Mouse (Mus musculus) liver, embryonic 13.5 days (tissue): ENCODE measurements around the gene Gm49403. TPM values are rescaled to one million over a fixed set of nuclear protein-coding genes. Genes with fewer than 3 reads are reported as not detected.
"Not testable (repeated sequence)": the region's sequence is repeated elsewhere in the genome, so short reads cannot be mapped to it uniquely, and the experiment has no call there.

Source experiments
- ATAC-seq: fragments of 200-750 bp; cut with Nextera tagmentation; 2 replicates; pipeline ENCODE4 v1.8.0; 2017; ENCODE audit warnings: low read depth, mild to moderate bottlenecking, moderate number of reproducible peaks, moderate library complexity
- DNase-seq: peaks from one replicate; pipeline ENCODE4 v3.0.0; 2022
- H3K27ac ChIP-seq: fragments of 300-500 bp; sonication (generic); 2 replicates; pipeline ENCODE4 v1.5.1; 2015; ENCODE audit warnings: moderate library complexity, mild to moderate bottlenecking, inconsistent platforms
- H3K27me3 ChIP-seq: fragments of 300-500 bp; sonication (generic); 2 replicates; pipeline ENCODE4 v1.6.1; 2015; ENCODE audit warnings: mild to moderate bottlenecking, inconsistent platforms
- H3K36me3 ChIP-seq: fragments of 300-500 bp; sonication (generic); 2 replicates; pipeline ENCODE4 v1.6.1; 2015; ENCODE audit warnings: mild to moderate bottlenecking, inconsistent platforms
- H3K4me1 ChIP-seq: fragments of 300-500 bp; sonication (generic); replicated peaks from 2 replicates; pipeline ENCODE4 v1.6.1; 2015; ENCODE audit warnings: inconsistent platforms
- H3K4me2 ChIP-seq: fragments of 300-500 bp; sonication (generic); 2 replicates; pipeline ENCODE4 v1.6.1; 2015; ENCODE audit warnings: inconsistent platforms, mild to moderate bottlenecking, moderate library complexity
- H3K4me3 ChIP-seq: fragments of 300-500 bp; sonication (generic); replicated peaks from 2 replicates; pipeline ENCODE4 v1.5.1; 2015; ENCODE audit warnings: mild to moderate bottlenecking, inconsistent platforms
- H3K9ac ChIP-seq: fragments of 300-500 bp; sonication (generic); 2 replicates; pipeline ENCODE4 v1.6.1; 2015; ENCODE audit warnings: mild to moderate bottlenecking, inconsistent platforms
- H3K9me3 ChIP-seq: fragments of 300-500 bp; sonication (generic); replicated peaks from 2 replicates; pipeline ENCODE4 v1.6.1; 2016; ENCODE audit warnings: inconsistent platforms
- WGBS: fragments of 180-500 bp; shearing (Covaris S2); methylation state at CpG from one replicate; pipeline ENCODE4 v1.1.7; 2015; ENCODE audit not compliant: insufficient replicate concordance; 5-methylcytosine and 5-hydroxymethylcytosine counted together
- polyA plus RNA-seq: library from polyadenylated mRNA; unstranded; fragments of >200 nt; fragmentation: Nextera tagmentation; extraction: Ambion mirVana; gene quantifications from 2 replicates; pipeline ENCODE4 v1.2.1, GENCODE M21; 2015

Gm49403 gene
- polyA plus RNA-seq, 1 experiment from 2014 or later, result not detected

DNA sequence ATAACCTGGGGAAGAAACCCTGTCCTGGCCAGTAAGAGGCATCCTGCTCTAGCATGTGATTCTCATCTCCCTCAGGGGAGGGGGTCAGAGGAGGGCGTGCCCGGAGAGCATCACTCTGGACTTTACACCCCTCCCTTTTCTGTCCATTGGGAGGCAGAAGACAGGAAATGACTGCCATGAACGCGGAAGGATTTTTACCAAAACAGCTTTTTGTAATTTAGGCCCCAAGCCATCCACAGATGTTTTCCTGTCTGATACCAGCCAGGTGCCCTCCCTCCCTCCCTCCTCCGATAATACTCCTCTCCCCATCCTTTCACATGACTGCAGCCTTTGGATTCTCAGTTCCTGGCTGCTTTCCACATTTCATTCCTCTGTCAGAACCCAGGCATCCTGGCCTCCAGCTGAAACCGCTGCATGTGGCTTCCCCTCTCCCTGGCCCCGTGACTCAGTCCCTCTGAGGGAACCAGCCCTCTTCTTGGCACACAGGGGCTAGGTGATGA, 33.3 kb upstream of the Gm49403 start, which contains the start of gene Lrrn4cl:
TSS of gene Lrrn4cl (plus strand) at position 367 of the 500 bp plus-strand sequence.
- Histone ChIP-seq H3K4me1 (peaks cover 7% of the 10 kb centered on the region), H3K4me2 (no peak within 1 kb of the TSS), H3K9ac (no peak within 1 kb of the TSS), H3K4me3 (no peak within 1 kb of the TSS), H3K27me3 (no peaks in the 10 kb centered on the region), H3K27ac (no peak within 1 kb of the TSS), H3K9me3 (no peaks in the 10 kb centered on the region), H3K36me3 (peaks cover 32% of the 10 kb centered on the region)
- 46% methylated on average over 7 of the region's 7 CpGs for WGBS
- ATAC-seq (peak; percentile 65; the same call in 1 of the 2 replicates), DNase-seq (no peak)

DNA sequence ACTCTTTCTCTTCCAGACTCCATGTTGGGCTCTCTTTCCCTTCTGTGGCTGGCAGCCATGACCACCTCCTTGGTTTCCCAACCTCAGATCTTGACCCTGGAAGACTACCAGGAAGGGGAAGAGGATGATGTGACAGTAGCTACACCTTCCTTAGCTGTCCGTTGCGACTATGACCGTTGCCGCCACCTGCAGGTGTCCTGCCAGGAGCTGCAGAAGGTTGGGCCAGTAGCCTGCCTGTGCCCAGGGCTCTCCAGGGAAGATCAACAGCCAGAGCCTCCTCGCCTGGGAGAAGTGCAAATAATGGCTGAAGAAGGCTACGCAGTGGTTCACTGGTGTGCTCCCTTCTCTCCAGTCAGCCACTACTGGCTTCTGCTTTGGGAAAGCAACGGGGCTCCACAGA, 32.1 kb upstream of the Gm49403 start:
- Histone ChIP-seq H3K9ac (no peak overlapping the region), H3K4me1 (peaks cover 7% of the 10 kb centered on the region), H3K27me3 (no peaks in the 10 kb centered on the region), H3K36me3 (peaks cover 20% of the 10 kb centered on the region), H3K4me3 (no peak overlapping the region), H3K4me2 (no peak overlapping the region), H3K9me3 (no peaks in the 10 kb centered on the region), H3K27ac (no peak overlapping the region)
- DNase-seq, result no peak
- 44% methylated on average over 7 of the region's 7 CpGs for WGBS
- no peak for ATAC-seq

DNA sequence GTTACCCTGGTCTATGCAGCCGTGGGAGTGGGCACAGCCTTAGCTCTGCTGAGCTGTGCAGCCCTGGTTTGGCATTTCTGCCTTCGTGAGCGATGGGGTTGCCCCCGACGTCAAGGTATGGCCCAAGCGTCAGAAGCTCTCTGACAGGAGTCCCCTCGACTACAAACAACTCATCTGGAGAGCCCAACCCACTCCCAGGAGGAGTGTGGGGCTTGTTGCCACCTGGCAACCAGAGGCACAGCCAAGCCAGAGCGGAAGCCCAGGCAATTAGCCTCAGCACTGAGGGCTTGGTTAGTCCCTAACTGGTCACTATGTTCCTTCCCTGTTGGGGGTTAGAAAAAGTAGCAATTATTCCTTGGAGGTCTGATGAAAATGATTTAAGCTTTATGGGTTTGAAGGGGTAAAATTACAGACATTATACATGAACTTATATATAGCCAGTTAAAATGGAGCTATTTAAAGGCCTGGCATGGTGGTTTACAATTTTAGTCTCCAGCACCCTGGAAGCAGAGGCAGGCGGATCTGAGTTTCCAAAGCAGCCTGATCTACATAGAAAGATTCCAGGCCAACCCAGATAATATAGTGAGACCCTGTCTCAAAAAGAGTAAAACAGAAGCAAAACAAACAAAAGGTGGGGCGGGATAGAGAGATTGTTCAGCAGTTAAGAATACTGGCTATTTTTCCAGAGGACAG, 31.3 kb upstream of the Gm49403 start:
- ATAC-seq (no peak), DNase-seq (no peak)
- peaks cover 13% of the 10 kb centered on the region for H3K36me3 ChIP-seq
- H3K4me3 ChIP-seq, result no peak overlapping the region
- H3K4me1 ChIP-seq, result peaks cover 7% of the 10 kb centered on the region
- H3K4me2 ChIP-seq, result no peak overlapping the region
- H3K9ac ChIP-seq, result no peak overlapping the region
- 60% methylated on average over 10 of the region's 10 CpGs for WGBS
- no peaks in the 10 kb centered on the region for H3K27me3 ChIP-seq
- H3K9me3 ChIP-seq, result no peaks in the 10 kb centered on the region
- H3K27ac ChIP-seq, result no peak overlapping the region

DNA sequence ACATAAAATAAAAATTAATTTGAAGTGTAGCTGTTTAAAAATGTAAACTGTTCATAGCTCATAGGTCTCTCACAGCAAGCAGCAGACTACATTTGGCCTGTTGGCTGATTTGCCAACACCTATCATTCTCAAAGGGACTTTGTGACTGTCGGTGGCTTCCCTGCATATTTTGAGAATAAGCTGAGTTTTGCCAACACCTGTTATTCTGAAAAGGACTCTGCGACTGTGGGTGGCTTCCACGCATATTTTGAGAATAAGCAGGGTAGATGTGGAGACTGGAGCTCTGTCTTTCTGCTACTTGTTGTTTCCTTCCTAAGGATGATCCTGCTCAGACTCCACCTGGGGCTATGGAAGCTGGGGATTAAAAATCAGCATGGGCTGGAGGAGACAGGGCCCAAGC, 30.6 kb upstream of the Gm49403 start:
- Histone ChIP-seq H3K36me3 (peaks cover 6% of the 10 kb centered on the region; the same call in 1 of the 2 replicates), H3K4me2 (no peak overlapping the region), H3K4me1 (peaks cover 7% of the 10 kb centered on the region), H3K4me3 (no peak overlapping the region), H3K9me3 (no peaks in the 10 kb centered on the region), H3K9ac (no peak overlapping the region), H3K27ac (no peak overlapping the region), H3K27me3 (no peaks in the 10 kb centered on the region)
- ATAC-seq, result no peak
- no peak for DNase-seq
- 68% methylated on average over 3 of the region's 3 CpGs for WGBS

DNA sequence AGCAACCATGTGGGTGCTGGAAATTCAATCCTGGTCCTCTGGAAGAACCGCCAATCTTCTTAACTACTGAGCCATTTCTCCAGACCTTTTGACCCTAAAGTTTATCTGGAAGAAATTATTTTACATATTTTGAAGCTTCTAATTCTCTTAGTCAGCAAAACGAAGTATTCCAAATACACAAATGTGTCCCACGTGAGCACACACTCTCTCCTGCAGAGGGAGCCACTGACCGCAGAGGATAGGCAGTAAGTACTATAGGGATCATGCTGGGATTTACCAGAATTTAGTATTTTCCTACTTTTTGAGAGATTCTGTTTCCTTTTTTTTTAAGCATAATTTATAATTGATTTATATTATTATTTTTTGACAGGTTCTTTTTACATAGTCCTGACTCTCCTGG, 26.0 kb upstream of the Gm49403 start:
- Histone ChIP-seq H3K4me2 (no peak overlapping the region), H3K4me3 (no peak overlapping the region), H3K4me1 (no peaks in the 10 kb centered on the region), H3K27me3 (no peaks in the 10 kb centered on the region), H3K36me3 (no peaks in the 10 kb centered on the region), H3K9me3 (no peaks in the 10 kb centered on the region), H3K27ac (no peak overlapping the region), H3K9ac (no peak overlapping the region)
- DNase-seq, result peak; percentile 35
- WGBS, result 31% methylated on average over 4 of the region's 4 CpGs
- 0 out of 2 replicates have a peak, but pooled peaks have one; percentile 50 for ATAC-seq

DNA sequence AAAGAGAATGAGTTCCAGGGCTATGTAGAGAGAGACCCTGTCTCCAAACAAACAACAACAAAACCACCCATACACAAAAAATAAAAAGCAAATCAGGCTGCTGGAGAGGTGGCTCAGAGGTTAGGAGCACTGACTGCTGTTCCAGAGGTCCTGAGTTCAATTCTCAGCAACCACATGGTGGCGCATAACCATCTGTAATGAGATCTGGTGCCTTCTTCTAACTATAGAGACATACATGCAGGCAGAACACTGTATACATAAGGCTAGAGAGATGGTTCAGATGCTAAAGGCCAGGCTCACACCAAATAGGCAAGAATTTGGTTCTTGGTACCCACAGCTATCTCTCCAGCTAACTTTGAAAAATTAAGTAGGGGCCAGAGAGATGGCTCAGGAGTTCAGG, 24.7 kb upstream of the Gm49403 start:
- ATAC-seq (peak; percentile 45; the same call in 1 of the 2 replicates), DNase-seq (peak; percentile 28)
- H3K27me3 ChIP-seq, result no peaks in the 10 kb centered on the region
- no peak overlapping the region for H3K27ac ChIP-seq
- H3K4me1 ChIP-seq, result no peaks in the 10 kb centered on the region
- no peaks in the 10 kb centered on the region for H3K9me3 ChIP-seq
- no peak overlapping the region for H3K4me2 ChIP-seq
- no peaks in the 10 kb centered on the region for H3K36me3 ChIP-seq
- 18% methylated on average over 1 of the region's 1 CpGs for WGBS
- no peak overlapping the region for H3K9ac ChIP-seq
- H3K4me3 ChIP-seq, result no peak overlapping the region

DNA sequence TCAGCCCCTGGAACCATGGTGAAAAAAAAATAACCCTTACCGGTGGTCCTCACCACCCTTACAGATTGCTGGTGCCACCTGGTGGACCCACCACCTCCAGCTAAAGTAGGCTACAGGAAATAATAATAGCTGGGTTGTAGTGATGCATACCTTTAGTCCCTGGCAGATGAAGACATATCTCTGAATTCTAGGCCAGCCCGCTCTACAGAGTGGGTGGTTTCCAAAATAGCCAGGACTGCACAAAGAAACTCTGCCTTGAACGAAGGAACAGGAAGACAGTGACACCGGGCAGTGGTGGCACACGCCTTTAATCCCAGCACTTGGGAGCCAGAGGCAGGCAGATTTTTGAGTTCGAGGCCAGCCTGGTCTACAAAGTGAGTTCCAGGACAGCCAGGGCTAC, 19.5 kb upstream of the Gm49403 start:
- no peaks in the 10 kb centered on the region for H3K36me3 ChIP-seq
- no peak for DNase-seq

DNA sequence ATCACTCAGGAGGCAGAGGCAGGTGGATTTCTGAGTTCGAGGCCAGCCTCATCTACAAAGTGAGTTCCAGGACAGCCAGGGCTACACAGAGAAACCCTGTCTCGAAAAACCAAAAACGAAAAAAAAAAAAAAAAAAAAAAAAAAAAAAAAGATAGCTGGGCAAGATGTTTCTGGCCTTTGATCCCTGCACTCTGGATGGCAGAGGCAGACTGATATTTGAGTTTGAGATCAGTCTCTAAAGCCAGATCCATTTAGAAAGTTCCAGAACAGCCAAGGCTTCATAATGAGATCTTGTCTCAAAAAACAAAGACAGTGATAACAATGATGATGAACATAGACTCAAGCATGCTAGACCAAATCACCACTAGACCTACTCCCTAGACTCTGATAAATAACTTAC, 13.3 kb upstream of the Gm49403 start:
- Histone ChIP-seq H3K4me2 (peak overlapping the region; percentile 85), H3K4me1 (peaks cover 49% of the 10 kb centered on the region), H3K9ac (peak overlapping the region; percentile 98), H3K4me3 (peak overlapping the region; percentile 99), H3K27ac (peak overlapping the region; percentile 92), H3K36me3 (peaks cover 25% of the 10 kb centered on the region)
- ATAC-seq, H3K27me3 ChIP-seq, DNase-seq, H3K9me3 ChIP-seq: not testable (repeated sequence)
- 62% methylated on average over 3 of the region's 3 CpGs for WGBS

More for the DNA sequence above, 19.5 kb upstream of the Gm49403 start:
- Histone ChIP-seq H3K4me1 (0 out of 2 replicates have a peak, but pooled peaks cover 8% of the 10 kb centered on the region), H3K4me3 (no peak overlapping the region), H3K27me3 (no peaks in the 10 kb centered on the region), H3K9ac (no peak overlapping the region), H3K4me2 (no peak overlapping the region), H3K9me3 (no peaks in the 10 kb centered on the region), H3K27ac (no peak overlapping the region)
- ATAC-seq, result no peak
- WGBS, result 73% methylated on average over 6 of the region's 6 CpGs

DNA sequence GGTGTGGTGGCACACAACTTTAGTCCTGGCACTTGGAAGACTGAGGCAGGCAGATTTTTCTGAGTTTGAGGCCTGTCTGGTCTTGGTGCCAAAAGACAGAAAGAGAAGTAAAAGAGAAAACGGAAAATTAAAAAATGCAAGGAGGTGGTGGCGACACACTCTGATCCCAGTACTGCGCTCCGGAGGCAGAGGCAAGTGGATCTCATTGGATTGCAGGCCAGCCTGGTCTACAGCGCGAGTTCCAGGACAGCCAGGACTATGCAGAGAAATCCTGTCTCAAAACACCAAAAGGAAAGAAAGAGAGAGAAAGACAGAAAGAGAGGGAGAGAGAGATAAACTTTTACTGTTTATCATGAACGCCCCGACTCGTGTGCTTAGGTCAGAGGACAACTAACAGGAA, 12.9 kb upstream of the Gm49403 start:
- ATAC-seq, result no peak; the same call in none of the 2 replicates
- Histone ChIP-seq H3K27me3 (no peaks in the 10 kb centered on the region), H3K4me2 (peak overlapping the region; percentile 85), H3K27ac (peak overlapping the region; percentile 92), H3K9me3 (no peaks in the 10 kb centered on the region), H3K36me3 (peaks cover 29% of the 10 kb centered on the region), H3K4me1 (peaks cover 49% of the 10 kb centered on the region), H3K4me3 (peak overlapping the region; percentile 99), H3K9ac (peak overlapping the region; percentile 98)
- 21% methylated on average over 9 of the region's 9 CpGs for WGBS
- no peak for DNase-seq

DNA sequence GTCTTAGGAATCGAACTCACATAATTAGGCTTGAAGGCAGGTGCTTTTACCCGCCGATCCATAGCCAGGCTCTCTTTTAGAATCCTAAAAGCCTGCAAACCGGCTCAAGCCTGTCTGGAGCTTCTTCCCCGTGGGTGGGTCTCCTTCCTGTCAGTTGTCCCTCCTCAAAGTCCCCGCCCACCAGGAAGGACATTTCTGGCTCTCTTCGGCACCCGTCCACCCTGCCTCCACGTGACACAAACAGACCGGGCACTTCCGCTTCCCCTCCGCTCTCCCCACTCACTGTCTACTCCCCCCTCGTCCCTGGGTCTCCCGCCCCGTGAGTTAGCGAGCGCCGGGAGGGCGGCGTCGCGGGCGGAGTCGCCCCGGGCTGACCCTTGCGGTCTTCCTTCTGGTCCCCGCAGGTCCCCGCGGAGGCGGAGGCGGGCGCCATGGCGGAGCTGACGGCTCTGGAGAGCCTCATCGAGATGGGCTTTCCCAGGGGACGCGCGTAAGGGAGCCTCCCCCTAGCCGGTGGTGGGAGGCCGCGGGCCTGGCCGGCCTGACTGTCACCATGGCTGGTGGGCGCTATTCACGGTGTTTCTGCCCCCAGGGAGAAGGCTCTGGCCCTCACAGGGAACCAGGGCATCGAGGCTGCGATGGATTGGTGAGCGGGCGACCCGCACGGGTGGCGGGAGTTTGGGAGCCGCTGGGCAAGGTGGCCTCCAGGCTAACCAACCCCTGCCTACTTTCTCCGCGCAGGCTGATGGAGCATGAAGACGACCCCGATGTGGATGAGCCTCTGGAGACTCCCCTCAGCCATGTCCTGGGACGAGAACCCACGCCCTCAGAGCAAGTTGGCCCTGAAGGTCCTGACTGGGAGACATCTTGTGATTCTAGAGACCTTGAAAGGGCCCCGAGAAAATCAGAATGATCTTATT, 12.2 kb upstream of the Gm49403 start, which contains the start of gene Ubxn1:
TSS of gene Ubxn1 (plus strand) at position 230 of the 920 bp plus-strand sequence.
- Histone ChIP-seq H3K9me3 (no peaks in the 10 kb centered on the region), H3K9ac (peak within 1 kb of the TSS; percentile 98), H3K27ac (peak within 1 kb of the TSS; percentile 92), H3K36me3 (peaks cover 36% of the 10 kb centered on the region), H3K4me3 (peak within 1 kb of the TSS; percentile 99), H3K4me2 (peak within 1 kb of the TSS; percentile 85), H3K4me1 (peaks cover 49% of the 10 kb centered on the region), H3K27me3 (no peaks in the 10 kb centered on the region)
- WGBS, result under 1% methylated on average over 59 of the region's 59 CpGs
- ATAC-seq, result peak; percentile 95
- DNase-seq, result peak; percentile 97

DNA sequence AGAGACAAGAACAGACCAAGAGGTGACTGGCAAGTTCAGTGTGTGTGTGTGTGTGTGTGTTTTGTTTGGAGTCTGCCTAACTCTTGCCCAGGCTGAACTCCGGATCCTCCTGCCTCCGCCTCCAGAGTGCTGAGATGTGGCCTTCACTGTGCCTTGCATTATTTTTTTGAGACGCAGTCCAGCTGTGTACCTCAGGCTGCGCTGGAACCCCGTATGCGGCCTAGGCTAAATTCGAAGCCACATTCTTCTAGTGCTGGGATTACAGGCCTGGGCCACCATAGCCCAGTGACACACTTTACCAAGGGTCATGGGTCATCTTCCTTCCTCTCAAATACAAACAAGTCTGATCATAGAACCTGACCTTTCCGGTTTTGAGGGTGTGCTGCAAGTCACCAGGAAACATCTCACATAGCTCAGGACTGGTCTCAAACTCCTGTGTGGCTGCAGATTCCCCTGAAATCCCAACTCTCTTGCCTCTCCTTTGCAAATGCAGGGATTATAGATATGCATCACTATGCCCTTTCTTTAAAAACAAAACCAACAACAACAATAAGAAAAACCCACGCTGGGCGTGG, 11.4 kb upstream of the Gm49403 start:
- 62% methylated on average over 10 of the region's 10 CpGs for WGBS

More for the DNA sequence above, 11.4 kb upstream of the Gm49403 start:
- peaks cover 42% of the 10 kb centered on the region for H3K36me3 ChIP-seq
- peak overlapping the region; percentile 92 for H3K27ac ChIP-seq
- peak overlapping the region; percentile 98 for H3K9ac ChIP-seq
- H3K27me3 ChIP-seq, result no peaks in the 10 kb centered on the region
- no peak for ATAC-seq
- peak overlapping the region; percentile 99 for H3K4me3 ChIP-seq
- H3K9me3 ChIP-seq, result no peaks in the 10 kb centered on the region
- DNase-seq, result no peak
- H3K4me1 ChIP-seq, result peaks cover 49% of the 10 kb centered on the region
- H3K4me2 ChIP-seq, result peak overlapping the region; percentile 85
